Mouse (Mus musculus): ENCODE results near the gene Gabrb3. TPM values are rescaled to one million over a fixed set of nuclear protein-coding genes. Genes with fewer than 3 reads are reported as not detected.

Gene Gabrb3
- polyA plus RNA-seq, 1 experiment from 2014 or later, result 1.3 TPM

DNA sequence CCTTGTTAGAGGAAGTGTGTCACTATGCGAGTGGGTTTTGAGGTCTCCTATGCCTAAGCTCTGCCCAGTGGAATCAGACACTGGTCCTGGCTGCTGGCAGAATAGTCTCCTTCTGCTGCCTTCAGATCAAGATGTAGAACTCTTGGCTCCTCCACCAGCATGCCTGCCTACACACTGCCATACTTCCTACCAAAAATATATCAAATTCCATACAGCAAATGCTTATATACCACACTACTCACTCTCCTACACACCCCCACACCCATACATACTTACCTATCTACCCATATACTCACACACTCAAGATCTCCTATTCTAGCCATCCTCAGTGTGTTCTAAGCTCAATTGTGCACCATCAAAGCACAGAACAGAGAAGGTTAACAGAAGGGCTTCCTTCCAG lies 51.8 kb downstream of the Gabrb3 start:
- Histone ChIP-seq H3K36me3 (no peaks in the 10 kb centered on the region), H3K9ac (no peak overlapping the region), H3K27ac (replicated peaks) (no peak overlapping the region), H3K4me3 (no peak overlapping the region), H3K4me1 (no peaks in the 10 kb centered on the region), H3K4me2 (no peak overlapping the region), H3K27me3 (replicated peaks) (no peaks in the 10 kb centered on the region), H3K9me3 (no peaks in the 10 kb centered on the region)
- 84% methylated on average over 1 of the region's 1 CpGs for WGBS
- ATAC-seq (ENCODE audit: extremely low read depth, insufficient number of reproducible peaks, low FRiP score, low TSS enrichment), result no peak

DNA sequence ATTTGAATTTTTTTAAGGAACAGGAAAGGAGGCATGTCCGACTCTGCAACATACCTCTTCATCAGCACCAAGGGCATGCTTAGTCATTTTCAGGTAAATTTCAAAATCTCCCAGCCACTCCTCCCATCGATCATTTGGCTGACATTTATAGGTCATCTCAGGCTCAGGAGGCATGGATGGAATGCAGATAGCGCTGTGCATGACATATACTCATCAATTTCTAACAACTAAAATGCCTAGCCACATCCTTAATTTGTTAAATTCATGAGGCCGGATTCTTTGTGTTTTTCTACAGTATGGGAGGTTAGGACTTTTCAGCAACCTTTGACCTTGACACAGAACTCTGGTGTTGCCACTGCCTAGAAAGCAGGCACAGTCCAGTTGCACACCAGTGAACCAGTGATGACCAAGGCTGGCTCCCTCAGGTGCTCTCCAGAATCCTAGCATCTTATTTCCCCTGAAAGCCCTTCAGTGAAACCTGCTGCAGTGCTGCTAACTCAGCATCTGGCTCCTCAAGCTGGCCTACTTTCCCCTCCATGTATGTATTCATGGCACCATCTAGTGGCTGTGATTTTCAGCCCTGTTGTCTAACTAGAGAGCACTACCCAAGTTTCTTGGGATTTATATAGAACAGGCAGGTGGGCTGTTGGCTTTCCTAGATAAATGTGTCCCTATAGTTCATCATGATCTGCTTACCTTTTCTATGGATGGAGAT lies 54.5 kb downstream of the Gabrb3 start:
- Histone ChIP-seq H3K27ac (replicated peaks) (no peak overlapping the region), H3K4me3 (no peak overlapping the region), H3K36me3 (no peaks in the 10 kb centered on the region), H3K9ac (no peak overlapping the region), H3K27me3 (replicated peaks) (no peaks in the 10 kb centered on the region), H3K4me2 (no peak overlapping the region), H3K9me3 (no peaks in the 10 kb centered on the region), H3K4me1 (no peaks in the 10 kb centered on the region)
- ATAC-seq (ENCODE audit: extremely low read depth, insufficient number of reproducible peaks, low FRiP score, low TSS enrichment), result no peak
- 66% methylated on average over 4 of the region's 4 CpGs for WGBS

DNA sequence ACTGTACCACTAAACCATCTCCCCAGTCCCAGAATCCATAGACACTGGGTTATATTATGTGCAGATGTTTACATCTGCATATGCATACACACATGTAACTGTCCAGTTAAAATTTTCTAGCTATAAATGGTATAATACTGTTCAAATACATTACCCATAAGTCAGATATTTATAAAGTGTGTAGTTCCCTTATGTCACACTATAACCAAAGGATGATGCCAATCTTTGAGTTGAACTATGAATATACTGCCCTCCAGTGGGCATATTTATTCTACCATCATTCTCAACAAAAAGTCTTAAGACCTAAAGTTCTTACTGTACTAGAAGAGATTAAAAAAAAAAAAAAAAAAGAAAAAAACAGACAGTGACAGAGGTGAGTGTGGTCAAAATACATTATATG lies 63.4 kb downstream of the Gabrb3 start:
- no peak for ATAC-seq (ENCODE audit: extremely low read depth, insufficient number of reproducible peaks, low FRiP score, low TSS enrichment)
- H3K36me3 ChIP-seq, result no peaks in the 10 kb centered on the region
- no peak overlapping the region for H3K4me3 ChIP-seq
- H3K4me1 ChIP-seq, result no peaks in the 10 kb centered on the region
- H3K27ac ChIP-seq (replicated peaks), result no peak overlapping the region
- no peaks in the 10 kb centered on the region for H3K27me3 ChIP-seq (replicated peaks)
- no peaks in the 10 kb centered on the region for H3K9me3 ChIP-seq
- no peak overlapping the region for H3K9ac ChIP-seq
- no peak overlapping the region for H3K4me2 ChIP-seq

DNA sequence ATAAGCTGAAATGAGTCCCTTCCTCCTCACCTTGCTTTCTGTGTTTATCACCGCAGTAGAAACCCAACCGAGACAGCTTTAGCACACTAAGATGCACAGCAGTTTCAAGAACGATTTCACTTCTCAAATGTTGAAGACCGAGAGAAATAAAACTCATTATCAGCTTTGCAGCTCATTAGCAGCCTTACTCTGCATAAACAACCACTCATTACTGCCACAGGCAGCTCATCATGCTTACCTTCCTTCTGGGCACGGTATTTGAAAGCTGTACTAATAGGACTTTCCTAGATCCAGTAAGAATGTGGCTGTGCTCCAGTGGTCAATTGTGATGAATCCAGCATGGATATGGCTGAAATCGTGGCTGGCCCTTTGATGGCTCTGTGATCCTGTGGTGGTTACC lies 67.4 kb downstream of the Gabrb3 start:
- 63% methylated on average over 6 of the region's 6 CpGs for WGBS
- Histone ChIP-seq H3K9me3 (no peaks in the 10 kb centered on the region), H3K27ac (replicated peaks) (no peak overlapping the region), H3K36me3 (no peaks in the 10 kb centered on the region), H3K4me2 (no peak overlapping the region), H3K4me3 (no peak overlapping the region), H3K9ac (no peak overlapping the region), H3K27me3 (replicated peaks) (no peaks in the 10 kb centered on the region), H3K4me1 (no peaks in the 10 kb centered on the region)
- no peak for ATAC-seq (ENCODE audit: extremely low read depth, insufficient number of reproducible peaks, low FRiP score, low TSS enrichment)

DNA sequence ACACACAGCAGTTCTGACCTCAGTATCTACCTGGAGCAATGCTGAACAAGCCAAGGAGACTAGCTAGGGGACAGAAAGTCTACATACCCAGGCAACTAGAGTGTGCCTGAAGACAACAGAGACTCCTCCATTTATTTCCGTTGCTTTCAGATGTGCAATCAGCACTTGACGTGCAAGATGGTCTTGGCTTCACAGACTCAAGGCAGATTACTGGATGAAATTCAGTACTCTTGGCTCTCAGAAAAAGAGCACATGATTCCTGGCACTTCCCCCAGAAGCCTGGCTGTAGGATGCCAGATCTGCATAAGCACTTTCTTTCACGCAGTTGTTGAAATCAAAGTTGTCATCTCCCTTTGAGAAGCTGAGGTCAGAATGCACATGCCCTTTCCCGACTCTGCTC lies 72.3 kb downstream of the Gabrb3 start:
- 54% methylated on average over 4 of the region's 4 CpGs for WGBS
- Histone ChIP-seq H3K36me3 (no peaks in the 10 kb centered on the region), H3K4me3 (no peak overlapping the region), H3K27ac (replicated peaks) (no peak overlapping the region), H3K9ac (no peak overlapping the region), H3K4me1 (no peaks in the 10 kb centered on the region), H3K9me3 (no peaks in the 10 kb centered on the region), H3K4me2 (no peak overlapping the region), H3K27me3 (replicated peaks) (no peaks in the 10 kb centered on the region)
- ATAC-seq (ENCODE audit: extremely low read depth, insufficient number of reproducible peaks, low FRiP score, low TSS enrichment), result no peak

DNA sequence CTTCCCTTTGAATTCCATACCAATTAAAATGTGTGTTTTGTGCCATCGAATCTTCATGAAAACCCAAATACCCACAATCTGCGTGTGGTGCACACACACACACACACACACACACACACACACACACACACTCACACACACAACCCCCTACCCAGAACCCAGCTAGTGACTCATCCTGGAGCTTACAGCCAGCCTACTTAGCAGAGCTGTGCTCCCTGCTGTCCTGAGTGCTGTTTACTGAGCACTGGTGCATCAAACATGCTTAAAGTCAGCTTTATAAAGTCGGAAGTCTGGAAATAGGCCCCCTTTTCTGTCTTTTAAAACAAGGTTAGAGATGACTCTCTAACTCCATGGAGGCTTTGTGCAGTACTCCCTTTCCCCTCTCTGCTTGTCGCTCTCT lies 83.3 kb downstream of the Gabrb3 start:
- no peaks in the 10 kb centered on the region for H3K9me3 ChIP-seq
- H3K36me3 ChIP-seq, result no peaks in the 10 kb centered on the region
- peaks cover 27% of the 10 kb centered on the region for H3K27me3 ChIP-seq (replicated peaks)
- no peak overlapping the region for H3K4me3 ChIP-seq
- H3K4me1 ChIP-seq, result no peaks in the 10 kb centered on the region
- H3K27ac ChIP-seq (replicated peaks), result no peak overlapping the region
- WGBS, result 73% methylated on average over 4 of the region's 4 CpGs
- ATAC-seq (ENCODE audit: extremely low read depth, insufficient number of reproducible peaks, low FRiP score, low TSS enrichment), result no peak
- no peak overlapping the region for H3K9ac ChIP-seq
- H3K4me2 ChIP-seq, result no peak overlapping the region

DNA sequence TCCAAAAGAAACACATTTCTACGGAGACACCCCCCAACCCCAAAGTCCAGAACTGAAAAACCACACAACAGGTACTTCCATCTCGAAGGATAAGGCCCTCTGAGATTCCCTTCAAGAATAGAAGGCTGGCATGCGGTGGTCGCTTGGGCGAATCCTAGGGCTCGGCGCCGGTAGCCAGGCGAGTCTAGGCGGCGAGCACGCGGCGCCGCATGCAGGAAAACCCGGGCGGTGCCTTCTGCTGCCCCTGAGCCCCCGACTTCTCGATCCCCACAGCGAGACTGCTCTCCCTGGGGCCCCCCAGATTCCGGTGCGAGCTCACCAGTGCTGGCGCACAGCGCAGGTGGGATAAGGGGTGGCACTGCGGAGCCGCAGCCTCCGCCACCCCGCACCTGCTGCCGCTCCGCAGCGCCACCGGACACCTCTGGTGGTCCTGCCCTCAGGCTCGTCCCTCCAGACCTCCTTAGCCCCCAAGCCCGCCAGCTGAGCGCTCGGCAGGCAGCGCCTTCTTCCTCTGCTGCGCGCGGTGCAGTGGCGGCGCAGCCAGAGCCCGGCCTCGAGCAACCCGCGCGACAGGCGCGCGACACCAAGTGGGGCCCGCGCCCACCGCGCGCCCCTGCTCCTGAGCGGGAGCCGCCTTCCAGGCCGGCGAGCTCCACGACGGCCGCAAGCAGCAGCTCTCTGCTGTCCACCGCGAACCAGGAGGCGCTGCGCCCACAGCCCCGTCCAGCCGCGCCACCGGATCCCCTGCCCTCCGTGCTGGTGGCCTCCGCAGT lies 89.6 kb downstream of the Gabrb3 start:
- Histone ChIP-seq H3K27ac (replicated peaks) (no peak overlapping the region), H3K36me3 (no peaks in the 10 kb centered on the region), H3K27me3 (replicated peaks) (peaks cover 77% of the 10 kb centered on the region), H3K4me1 (peaks cover 8% of the 10 kb centered on the region; the same call in 1 of the 2 replicates), H3K4me2 (peak overlapping the region; percentile 77), H3K9me3 (no peaks in the 10 kb centered on the region), H3K9ac (peak overlapping the region; percentile 44), H3K4me3 (peak overlapping the region; percentile 54)
- ATAC-seq (ENCODE audit: extremely low read depth, insufficient number of reproducible peaks, low FRiP score, low TSS enrichment), result no peak
- WGBS, result 2% methylated on average over 72 of the region's 72 CpGs

DNA sequence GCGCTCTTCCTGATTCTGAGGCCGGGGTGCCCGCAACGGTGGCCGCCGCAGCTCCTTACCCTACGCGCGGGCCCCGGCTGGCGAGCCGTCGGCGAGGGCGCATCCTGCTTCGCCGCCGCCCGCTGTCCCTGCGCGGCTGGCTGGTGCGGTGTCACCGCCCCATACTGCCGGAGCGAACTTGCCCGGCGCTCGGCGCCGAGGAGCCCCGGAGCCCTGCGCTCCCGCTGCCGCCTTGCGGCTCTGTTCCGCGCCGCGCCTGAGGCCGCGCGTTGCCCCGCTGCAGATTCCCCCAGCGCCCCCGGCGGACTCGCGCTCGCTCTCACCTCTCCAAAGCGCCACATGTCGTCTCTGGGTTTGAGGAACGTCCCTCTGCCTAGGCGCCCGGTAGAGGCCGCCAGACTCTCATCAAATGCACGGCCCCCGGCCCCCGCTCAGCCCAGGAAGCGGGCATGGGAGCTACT lies 90.2 kb downstream of the Gabrb3 start, which contains the start of gene Gabra5:
Gene Gabra5, minus strand, starts transcription at position 379 of the 461 bp plus-strand sequence.
- 1% methylated on average over 59 of the region's 59 CpGs for WGBS
- H3K27me3 ChIP-seq (replicated peaks), result peaks cover 82% of the 10 kb centered on the region
- ATAC-seq (ENCODE audit: extremely low read depth, insufficient number of reproducible peaks, low FRiP score, low TSS enrichment), result 0 out of 2 replicates have a peak, but pooled peaks have one; percentile 19

DNA sequence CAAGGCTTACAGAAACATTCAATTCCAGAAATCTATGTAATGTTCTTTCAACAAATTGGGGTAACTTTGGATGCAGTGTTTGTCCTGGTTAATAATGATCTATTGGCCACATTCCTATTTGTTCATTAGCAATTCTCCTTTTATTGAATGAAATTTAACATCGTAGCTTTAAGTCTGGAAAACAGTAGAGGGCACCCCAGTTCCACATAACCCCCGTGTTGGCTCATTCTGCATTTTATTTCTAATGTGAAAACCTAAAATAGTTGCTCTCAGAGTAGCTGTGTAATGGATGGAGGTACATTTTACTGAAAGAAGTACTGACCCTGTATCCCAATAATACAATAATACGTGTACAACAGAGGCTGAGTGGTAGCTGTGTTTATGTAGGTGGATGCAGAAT lies 93.5 kb downstream of the Gabrb3 start:
- H3K9ac ChIP-seq, result no peak overlapping the region
- H3K27me3 ChIP-seq (replicated peaks), result peaks cover 53% of the 10 kb centered on the region
- 24% methylated on average over 3 of the region's 3 CpGs for WGBS
- peaks cover 8% of the 10 kb centered on the region; the same call in 1 of the 2 replicates for H3K4me1 ChIP-seq
- H3K4me3 ChIP-seq, result no peak overlapping the region
- no peak overlapping the region for H3K4me2 ChIP-seq
- no peak overlapping the region for H3K27ac ChIP-seq (replicated peaks)
- ATAC-seq (ENCODE audit: extremely low read depth, insufficient number of reproducible peaks, low FRiP score, low TSS enrichment), result no peak
- no peaks in the 10 kb centered on the region for H3K36me3 ChIP-seq
- no peaks in the 10 kb centered on the region for H3K9me3 ChIP-seq

More for the DNA sequence above, 90.2 kb downstream of the Gabrb3 start, which contains the start of gene Gabra5:
- H3K4me1 ChIP-seq, result peaks cover 8% of the 10 kb centered on the region; the same call in 1 of the 2 replicates
- H3K4me2 ChIP-seq, result peak within 1 kb of the TSS; percentile 77
- no peaks in the 10 kb centered on the region for H3K9me3 ChIP-seq
- H3K9ac ChIP-seq, result peak within 1 kb of the TSS; percentile 44
- peak within 1 kb of the TSS; percentile 54 for H3K4me3 ChIP-seq
- H3K27ac ChIP-seq (replicated peaks), result no peak within 1 kb of the TSS
- H3K36me3 ChIP-seq, result no peaks in the 10 kb centered on the region

DNA sequence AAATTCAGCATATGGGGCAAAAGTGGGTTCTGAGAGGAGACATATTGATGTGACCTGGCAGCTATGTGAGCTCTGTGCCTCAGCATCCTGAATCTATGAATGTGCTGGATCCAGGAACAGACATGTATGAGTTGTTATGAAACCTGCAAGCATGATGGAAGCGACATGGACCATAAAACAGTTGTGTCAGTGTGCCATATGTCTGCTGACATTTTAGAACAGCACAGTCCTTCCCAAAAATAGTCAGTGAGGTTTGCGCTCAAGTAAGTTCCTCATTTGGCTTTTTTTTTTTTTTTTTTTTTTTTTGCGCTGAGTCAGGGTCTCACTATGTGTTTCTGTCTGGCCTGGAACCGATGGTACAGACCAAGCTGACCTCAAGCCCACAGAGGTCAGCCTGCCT lies 110.0 kb downstream of the Gabrb3 start:
- no peak overlapping the region for H3K4me2 ChIP-seq
- no peaks in the 10 kb centered on the region for H3K27me3 ChIP-seq (replicated peaks)
- no peaks in the 10 kb centered on the region for H3K36me3 ChIP-seq
- no peak overlapping the region for H3K9ac ChIP-seq
- 74% methylated on average over 4 of the region's 4 CpGs for WGBS
- no peak overlapping the region for H3K4me3 ChIP-seq
- H3K27ac ChIP-seq (replicated peaks), result no peak overlapping the region
- no peaks in the 10 kb centered on the region for H3K4me1 ChIP-seq
- no peak for ATAC-seq (ENCODE audit: extremely low read depth, insufficient number of reproducible peaks, low FRiP score, low TSS enrichment)
- no peaks in the 10 kb centered on the region for H3K9me3 ChIP-seq

DNA sequence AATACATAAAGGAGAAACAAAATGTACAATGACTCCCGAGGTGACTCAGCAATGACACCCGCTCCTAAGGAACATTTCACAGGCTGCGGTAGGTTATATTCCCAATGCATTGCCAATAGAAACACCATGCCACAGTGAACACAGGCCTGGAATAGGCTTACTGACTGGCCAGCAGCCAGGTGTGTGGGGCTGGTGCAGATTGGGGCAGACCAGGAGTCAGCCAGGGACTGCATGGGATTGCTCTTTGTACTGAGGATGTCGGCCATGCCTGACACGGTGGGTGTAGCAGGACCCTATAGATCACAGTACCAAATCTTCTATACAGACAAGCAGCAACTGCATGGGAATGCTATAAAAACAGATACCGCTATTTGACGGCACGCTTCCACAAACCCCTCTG lies 110.5 kb downstream of the Gabrb3 start:
- 83% methylated on average over 8 of the region's 8 CpGs for WGBS
- H3K9me3 ChIP-seq, result no peaks in the 10 kb centered on the region
- H3K4me1 ChIP-seq, result no peaks in the 10 kb centered on the region
- no peak overlapping the region for H3K4me2 ChIP-seq
- no peak overlapping the region for H3K27ac ChIP-seq (replicated peaks)
- no peaks in the 10 kb centered on the region for H3K36me3 ChIP-seq
- H3K9ac ChIP-seq, result no peak overlapping the region
- no peaks in the 10 kb centered on the region for H3K27me3 ChIP-seq (replicated peaks)
- H3K4me3 ChIP-seq, result no peak overlapping the region
- ATAC-seq (ENCODE audit: extremely low read depth, insufficient number of reproducible peaks, low FRiP score, low TSS enrichment), result no peak

Measured in heart, embryonic 13.5 days (tissue).